Mouse (Mus musculus) MEL (cell line): ENCODE results near the gene Cacng1. TPM values are rescaled to one million over a fixed set of nuclear protein-coding genes. Genes with fewer than 3 reads are reported as not detected.

Source experiments
- DNase-seq: peaks from one replicate; pipeline ENCODE4 v3.0.0; 2011; ENCODE audit warnings: low read depth, low spot score
- H3K27ac ChIP-seq: 2 replicates; pipeline ENCODE4 v1.5.1; 2012; ENCODE audit warnings: low read depth, mild to moderate bottlenecking, control low read depth, low read length, moderate library complexity; ENCODE audit not compliant: control insufficient read depth
- H3K27me3 ChIP-seq, 2 experiments: fragments of 150-350 bp in 1 of 2; sonication (generic) in 1 of 2; 2 replicates each; pipeline ENCODE4 v1.6.1; 2012; ENCODE audit warnings: low read length in 2 of 2, mild to moderate bottlenecking in 2 of 2, improper control_type of control experiment in 1 of 2, moderate library complexity in 1 of 2; ENCODE audit not compliant: insufficient read depth in 2 of 2, control insufficient read depth in 1 of 2
- H3K36me3 ChIP-seq, 2 experiments: 2 replicates each; pipeline ENCODE4 v1.6.1; 2012 to 2014; ENCODE audit warnings: low read length in 2 of 2, improper control_type of control experiment in 1 of 2, inconsistent platforms in 1 of 2, mild to moderate bottlenecking in 1 of 2; ENCODE audit not compliant: insufficient read depth in 2 of 2, control insufficient read depth in 1 of 2
- H3K4me1 ChIP-seq, 2 experiments: fragments of 150-350 bp in 1 of 2; sonication (generic) in 1 of 2; 2 replicates each; pipeline ENCODE4 v1.6.1; 2012; ENCODE audit warnings: low read length in 2 of 2, improper control_type of control experiment in 1 of 2, mild to moderate bottlenecking in 1 of 2; ENCODE audit not compliant: insufficient read depth in 2 of 2, control insufficient read depth in 1 of 2
- H3K4me3 ChIP-seq, 2 experiments: fragments of 150-350 bp in 1 of 2; sonication (generic) in 1 of 2; 2 replicates each; pipeline ENCODE4 v1.5.1; 2012; ENCODE audit warnings: low read depth in 2 of 2, low read length in 2 of 2, mild to moderate bottlenecking in 2 of 2, moderate library complexity in 2 of 2, control low read depth in 1 of 2, improper control_type of control experiment in 1 of 2; ENCODE audit not compliant: control insufficient read depth in 1 of 2, insufficient read depth in 1 of 2
- H3K79me2 ChIP-seq: 2 replicates; pipeline ENCODE4 v1.6.1; 2012; ENCODE audit warnings: mild to moderate bottlenecking, low read length, moderate library complexity; ENCODE audit not compliant: control insufficient read depth, poor library complexity, insufficient read depth
- H3K9ac ChIP-seq: 2 replicates; pipeline ENCODE4 v1.6.1; 2012; ENCODE audit warnings: low read depth, mild to moderate bottlenecking, control low read depth, low read length, moderate library complexity; ENCODE audit not compliant: control insufficient read depth, poor library complexity, severe bottlenecking
- H3K9me3 ChIP-seq: fragments of 150-350 bp; sonication (generic); replicated peaks from 2 replicates; pipeline ENCODE4 v1.6.1; 2012; ENCODE audit warnings: mild to moderate bottlenecking, low read length, improper control_type of control experiment, moderate library complexity; ENCODE audit not compliant: insufficient read depth
- CHD2 ChIP-seq: IDR thresholded peaks from 2 replicates; pipeline ENCODE4 v1.6.1; 2011; ENCODE audit warnings: low read length, improper control_type of control experiment
- CTCF ChIP-seq, 3 experiments: IDR thresholded peaks in 2 of 3; conservative IDR thresholded peaks in 1 of 3; 2 replicates each; pipeline ENCODE4 v1.5.1; 2011 to 2012; ENCODE audit warnings: low read length in 3 of 3, low read depth in 2 of 3, mild to moderate bottlenecking in 2 of 3, improper control_type of control experiment in 1 of 3, inconsistent platforms in 1 of 3, mixed read lengths in 1 of 3, moderate library complexity in 1 of 3; ENCODE audit not compliant: control insufficient read depth in 1 of 3, insufficient read depth in 1 of 3, poor library complexity in 1 of 3, severe bottlenecking in 1 of 3
- E2F4 ChIP-seq: IDR thresholded peaks from 2 replicates; pipeline ENCODE4 v1.6.1; 2011; ENCODE audit warnings: low read depth, low read length, improper control_type of control experiment, borderline replicate concordance
- ELF1 ChIP-seq: IDR thresholded peaks from 2 replicates; pipeline ENCODE4 v1.6.1; 2014; ENCODE audit warnings: low read depth, mild to moderate bottlenecking, inconsistent platforms, low read length, improper control_type of control experiment, moderate library complexity
- EP300 ChIP-seq, 2 experiments: IDR thresholded peaks; 2 replicates each; pipeline ENCODE4 v1.6.1; 2011; ENCODE audit warnings: improper control_type of control experiment in 2 of 2, low read length in 2 of 2, low read depth in 1 of 2, mild to moderate bottlenecking in 1 of 2
- HCFC1 ChIP-seq: IDR thresholded peaks from 2 replicates; pipeline ENCODE4 v1.6.1; 2012; ENCODE audit warnings: low read depth, mild to moderate bottlenecking, inconsistent platforms, low read length, improper control_type of control experiment, moderate library complexity
- KAT2A ChIP-seq: conservative IDR thresholded peaks from 2 replicates; pipeline ENCODE4 v1.6.1; 2012; ENCODE audit warnings: low read depth, low read length, improper control_type of control experiment, inconsistent platforms
- MAFK ChIP-seq: IDR thresholded peaks from 2 replicates; pipeline ENCODE4 v1.6.1; 2011; ENCODE audit warnings: low read depth, mild to moderate bottlenecking, low read length, improper control_type of control experiment, borderline replicate concordance
- MAX ChIP-seq: IDR thresholded peaks from 2 replicates; pipeline ENCODE4 v1.6.1; 2011; ENCODE audit warnings: low read length, improper control_type of control experiment
- MYC ChIP-seq: IDR thresholded peaks from 2 replicates; pipeline ENCODE4 v1.6.1; 2011; ENCODE audit warnings: low read depth, mild to moderate bottlenecking, low read length, improper control_type of control experiment, moderate library complexity
- NRF1 ChIP-seq: IDR thresholded peaks from 2 replicates; pipeline ENCODE4 v1.6.1; 2014; ENCODE audit warnings: low read depth, mild to moderate bottlenecking, inconsistent platforms, low read length, improper control_type of control experiment, moderate library complexity; ENCODE audit not compliant: poor library complexity, insufficient read depth, severe bottlenecking
- POLR2A ChIP-seq, 2 experiments: IDR thresholded peaks; 2 replicates each; pipeline ENCODE4 v1.6.1; 2011 to 2012; ENCODE audit warnings: low read length in 2 of 2, mild to moderate bottlenecking in 2 of 2, control low read depth in 1 of 2, improper control_type of control experiment in 1 of 2, low read depth in 1 of 2, moderate library complexity in 1 of 2; ENCODE audit not compliant: control insufficient read depth in 1 of 2, insufficient read depth in 1 of 2, poor library complexity in 1 of 2
- POLR2AphosphoS2 ChIP-seq: IDR thresholded peaks from 2 replicates; pipeline ENCODE4 v1.6.1; 2011; ENCODE audit warnings: low read length, improper control_type of control experiment
- RCOR1 ChIP-seq: IDR thresholded peaks from 2 replicates; pipeline ENCODE4 v1.6.1; 2012; ENCODE audit warnings: low read depth, mild to moderate bottlenecking, inconsistent platforms, low read length, improper control_type of control experiment
- TAL1 ChIP-seq: IDR thresholded peaks from 2 replicates; pipeline ENCODE4 v1.6.1; 2012; ENCODE audit warnings: mild to moderate bottlenecking, inconsistent platforms, low read length, moderate library complexity, mixed read lengths
- TBP ChIP-seq: IDR thresholded peaks from 2 replicates; pipeline ENCODE4 v1.8.0; 2011; ENCODE audit warnings: low read depth, low read length, improper control_type of control experiment
- USF2 ChIP-seq, 2 experiments: IDR thresholded peaks; 2 replicates each; pipeline ENCODE4 v1.6.1; 2011 to 2012; ENCODE audit warnings: improper control_type of control experiment in 2 of 2, low read length in 2 of 2, borderline replicate concordance in 1 of 2, inconsistent platforms in 1 of 2, low read depth in 1 of 2, mild to moderate bottlenecking in 1 of 2; ENCODE audit not compliant: insufficient read depth in 1 of 2
- ZKSCAN1 ChIP-seq: IDR thresholded peaks from 2 replicates; pipeline ENCODE4 v1.6.1; 2012; ENCODE audit warnings: low read depth, mild to moderate bottlenecking, inconsistent platforms, low read length, improper control_type of control experiment, moderate library complexity
- polyA plus RNA-seq, 2 experiments: library from polyadenylated mRNA; stranded (reverse) in 1 of 2; unstranded in 1 of 2; fragments of >175 nt in 1 of 2; fragments of >200 nt in 1 of 2; gene quantifications; 2 replicates each; pipeline versions ENCODE4 v1.2.1 to v1.2.4; 2012; ENCODE audit warnings: low replicate concordance in 2 of 2, low read depth in 1 of 2; ENCODE audit not compliant: insufficient read length in 2 of 2, insufficient read depth in 1 of 2, missing spikeins in 1 of 2
- total RNA-seq: library from RNA; depleted of rRNA; stranded (reverse); fragments of 300-350 nt; gene quantifications from 2 replicates; pipeline ENCODE4 v1.2.3, GENCODE M21; 2012; rRNA removed

The Cacng1 gene
- total and polyA plus RNA-seq, 3 experiments: not detected

GRCm38 (mm10) chr11:107655538-107655937, 60.8 kb downstream of the Cacng1 start:
- H3K4me3 ChIP-seq: no peak overlapping the region
- H3K27me3 ChIP-seq: no peaks in the 10 kb centered on the region
- H3K27ac ChIP-seq: no peak overlapping the region
- TF ChIP-seq KAT2A (no peak), ZKSCAN1 (no peak), USF2 (IDR thresholded peaks at IDR 0.05; ENCODE audit: borderline replicate concordance in 1 of 2, insufficient read depth in 1 of 2, low read depth in 1 of 2, low read length in 2 of 2) (no peak), TBP (no peak), TAL1 (no peak), POLR2A (IDR thresholded peaks at IDR 0.05; ENCODE audit: control insufficient read depth in 1 of 2, insufficient read depth in 1 of 2, low read depth in 1 of 2, low read length in 2 of 2, poor library complexity in 1 of 2) (no peak), POLR2AphosphoS2 (no peak), CTCF (IDR thresholded peaks at IDR 0.05 in 2 of 3, conservative IDR thresholded peaks at IDR 0.05 in 1 of 3; ENCODE audit: control insufficient read depth in 1 of 3, insufficient read depth in 1 of 3, low read depth in 2 of 3, low read length in 3 of 3, poor library complexity in 1 of 3, severe bottlenecking in 1 of 3) (no peak), NRF1 (no peak), HCFC1 (no peak), EP300 (IDR thresholded peaks at IDR 0.05; ENCODE audit: low read depth in 1 of 2, low read length in 2 of 2) (no peak), E2F4 (no peak), RCOR1 (no peak), CHD2 (no peak), ELF1 (no peak), MAX (no peak), MYC (no peak), MAFK (no peak)
- H3K79me2 ChIP-seq: no peaks in the 10 kb centered on the region
- peaks cover 0 to 6% of the 10 kb centered on the region in 2 experiments; a peak in 2 of 4 replicates for H3K36me3 ChIP-seq
- H3K9me3 ChIP-seq: no peaks in the 10 kb centered on the region
- no peak overlapping the region for H3K9ac ChIP-seq
- no peak for DNase-seq
- no peaks in the 10 kb centered on the region for H3K4me1 ChIP-seq

Other genes starting within 250 kb of the Cacng1 start
- gene Pitpnc1, start 245.8 kb downstream of the Cacng1 start, total RNA-seq: 19.3 and 31.9 TPM in 2 replicates
- 10 to 100 TPM in 1 of 2 experiments, not detected in 1; 25.3 TPM for gene Pitpnc1, start 245.8 kb downstream of the Cacng1 start, polyA plus RNA-seq
- 149 and 173 TPM in 2 replicates for gene Psmd12, start 237.0 kb downstream of the Cacng1 start, total RNA-seq
- gene Psmd12, start 237.0 kb downstream of the Cacng1 start, polyA plus RNA-seq: 100 to 1,000 TPM; 139 to 437 TPM
- gene Helz, start 168.6 kb downstream of the Cacng1 start, total RNA-seq: 15.1 and 16.0 TPM in 2 replicates
- 10 to 100 TPM; 39.9 to 41.0 TPM for gene Helz, start 168.6 kb downstream of the Cacng1 start, polyA plus RNA-seq
- not detected in 2 replicates for gene Cacng4, start 78.0 kb upstream of the Cacng1 start, total RNA-seq
- not detected for gene Cacng4, start 78.0 kb upstream of the Cacng1 start, polyA plus RNA-seq
- gene Cacng5, start 198.5 kb upstream of the Cacng1 start, total RNA-seq: not detected in 2 replicates
- not detected for gene Cacng5, start 198.5 kb upstream of the Cacng1 start, polyA plus RNA-seq